Mouse (Mus musculus) heart, adult 2 months (tissue): ENCODE measurements around the gene Gm1043. TPM values are rescaled to one million over a fixed set of nuclear protein-coding genes. Genes with fewer than 3 reads are reported as not detected.
A peak's percentile ranks its signal among the peaks of the same experiment; 100 is the strongest.

Experiments used
- DNase-seq, 2 experiments: peaks; one replicate each; pipeline ENCODE4 v3.0.0; 2021
- H3K27ac ChIP-seq: fragments of 200-600 bp; 2 replicates; pipeline ENCODE4 v1.8.1; 2022
- H3K27me3 ChIP-seq: fragments of 200-500 bp; 2 replicates; pipeline ENCODE4 v1.6.1; 2012; ENCODE audit warnings: mild to moderate bottlenecking, low read length, inconsistent platforms, mixed read lengths; ENCODE audit not compliant: control insufficient read depth, insufficient read depth
- H3K36me3 ChIP-seq: fragments of 200-500 bp; 2 replicates; pipeline ENCODE4 v1.6.1; 2012; ENCODE audit warnings: low read length, inconsistent platforms; ENCODE audit not compliant: control insufficient read depth, insufficient read depth
- H3K4me1 ChIP-seq: fragments of 200-500 bp; 2 replicates; pipeline ENCODE4 v1.6.1; 2011; ENCODE audit warnings: low read length; ENCODE audit not compliant: control insufficient read depth, insufficient read depth
- H3K4me3 ChIP-seq: fragments of 200-600 bp; 2 replicates; pipeline ENCODE4 v1.8.1; 2022
- H3K79me2 ChIP-seq: fragments of 200-500 bp; replicated peaks from 2 replicates; pipeline ENCODE4 v1.6.1; 2012; ENCODE audit warnings: mild to moderate bottlenecking, inconsistent platforms, low read length, moderate library complexity, mixed read lengths; ENCODE audit not compliant: control insufficient read depth, insufficient read depth
- H3K9ac ChIP-seq: fragments of 200-500 bp; 2 replicates; pipeline ENCODE4 v1.6.1; 2012; ENCODE audit warnings: low read depth, mild to moderate bottlenecking, control low read depth, inconsistent platforms, low read length, mixed read lengths
- CTCF ChIP-seq: fragments of 200-600 bp; IDR thresholded peaks from 2 replicates; pipeline ENCODE4 v1.8.1; 2022; ENCODE audit warnings: antibody characterized with exemption, mild to moderate bottlenecking, moderate library complexity
- EP300 ChIP-seq: fragments of 200-500 bp; IDR thresholded peaks from 2 replicates; pipeline ENCODE4 v1.6.1; 2011; ENCODE audit warnings: low read depth, low read length, control low read depth; ENCODE audit not compliant: insufficient read depth
- POLR2A ChIP-seq: fragments of 200-500 bp; IDR thresholded peaks from 2 replicates; pipeline ENCODE4 v1.6.1; 2011; ENCODE audit warnings: mild to moderate bottlenecking, low read depth, low read length, control low read depth; ENCODE audit not compliant: insufficient read depth
- WGBS: fragments of 180-500 bp; shearing (Covaris S2); methylation state at CpG from one replicate; pipeline ENCODE4 v1.1.7; 2018; 5-methylcytosine and 5-hydroxymethylcytosine counted together
- intact Hi-C: fragments of 180-260 bp; cut with DNase I; formaldehyde crosslinking; loops from one replicate; pipeline ENCODE4 v1.15.1; 2025
- polyA plus RNA-seq: library from polyadenylated mRNA; depleted of rRNA; stranded (reverse); fragments of >200 nt; gene quantifications from 2 replicates; pipeline ENCODE4 v1.2.3, GENCODE M21; 2012
- total RNA-seq, 2 experiments: library from RNA; stranded (reverse); gene quantifications; 2 replicates each; pipeline ENCODE4 v1.2.3; 2021

The Gm1043 gene
- total and polyA plus RNA-seq, 3 experiments: not detected

GRCm38 (mm10) chr5:37177061-37177460 is 91.9 kb downstream of the Gm1043 start:
- DNase-seq: no peak
- 61% methylated on average over 7 of the region's 7 CpGs for WGBS
- Histone ChIP-seq H3K79me2 (no peaks in the 10 kb centered on the region), H3K27me3 (no peaks in the 10 kb centered on the region), H3K36me3 (no peaks in the 10 kb centered on the region), H3K4me1 (no peaks in the 10 kb centered on the region), H3K9ac (no peak overlapping the region), H3K4me3 (no peak overlapping the region), H3K27ac (no peak overlapping the region)
- intact Hi-C loops: no loop called here
- TF ChIP-seq POLR2A (no peak), EP300 (no peak), CTCF (no peak)

- Histone ChIP-seq H3K36me3 (no peaks in the 10 kb centered on the region), H3K79me2 (no peaks in the 10 kb centered on the region), H3K4me3 (no peak overlapping the region), H3K9ac (no peak overlapping the region), H3K27me3 (no peaks in the 10 kb centered on the region), H3K4me1 (no peaks in the 10 kb centered on the region), H3K27ac (no peak overlapping the region)
- no peak for TF ChIP-seq POLR2A
- TF ChIP-seq CTCF: no peak
- intact Hi-C loops: no loop called here
- 50% methylated on average over 4 of the region's 4 CpGs for WGBS
- no peak for DNase-seq
Measured at GRCm38 (mm10) chr5:37178811-37179210, 93.6 kb downstream of the Gm1043 start.

GRCm38 (mm10) chr5:37179872-37180271 is 94.7 kb downstream of the Gm1043 start:
- Histone ChIP-seq H3K79me2 (no peaks in the 10 kb centered on the region), H3K4me1 (no peaks in the 10 kb centered on the region), H3K9ac (no peak overlapping the region), H3K27me3 (no peaks in the 10 kb centered on the region), H3K4me3 (no peak overlapping the region), H3K36me3 (no peaks in the 10 kb centered on the region), H3K27ac (no peak overlapping the region)
- DNase-seq: no peak
- intact Hi-C loops: no loop called here
- 91% methylated on average over 9 of the region's 9 CpGs for WGBS
- TF ChIP-seq EP300 (no peak), CTCF (no peak), POLR2A (no peak)

GRCm38 (mm10) chr5:37180624-37181023 is 95.5 kb downstream of the Gm1043 start:
- no peak overlapping the region for H3K9ac ChIP-seq
- no peak for DNase-seq
- no peaks in the 10 kb centered on the region for H3K79me2 ChIP-seq
- intact Hi-C loops: no loop called here
- no peaks in the 10 kb centered on the region for H3K36me3 ChIP-seq
- no peak overlapping the region for H3K4me3 ChIP-seq
- H3K27me3 ChIP-seq: no peaks in the 10 kb centered on the region
- H3K4me1 ChIP-seq: no peaks in the 10 kb centered on the region
- WGBS: 68% methylated on average over 1 of the region's 1 CpGs
- no peak overlapping the region for H3K27ac ChIP-seq
- TF ChIP-seq CTCF (peak; percentile 30), EP300 (no peak), POLR2A (no peak)

- Histone ChIP-seq H3K4me1 (no peaks in the 10 kb centered on the region), H3K27ac (no peak overlapping the region), H3K4me3 (no peak overlapping the region), H3K9ac (no peak overlapping the region), H3K79me2 (no peaks in the 10 kb centered on the region), H3K27me3 (no peaks in the 10 kb centered on the region), H3K36me3 (no peaks in the 10 kb centered on the region)
- WGBS: 63% methylated on average over 7 of the region's 7 CpGs
- no peak for TF ChIP-seq POLR2A
- TF ChIP-seq CTCF: no peak
- TF ChIP-seq EP300: no peak
- DNase-seq: no peak
- intact Hi-C loops: no loop called here
Measured at GRCm38 (mm10) chr5:37184605-37185004, 99.4 kb downstream of the Gm1043 start.

- Histone ChIP-seq H3K4me3 (no peak overlapping the region), H3K36me3 (no peaks in the 10 kb centered on the region), H3K9ac (no peak overlapping the region), H3K27ac (no peak overlapping the region), H3K27me3 (no peaks in the 10 kb centered on the region), H3K79me2 (no peaks in the 10 kb centered on the region), H3K4me1 (no peaks in the 10 kb centered on the region)
- 77% methylated on average over 5 of the region's 5 CpGs for WGBS
- DNase-seq: no peak
- TF ChIP-seq CTCF (no peak), POLR2A (no peak), EP300 (no peak)
- intact Hi-C loops: no loop called here
Measured at GRCm38 (mm10) chr5:37190378-37190777, 105.2 kb downstream of the Gm1043 start.
